Mouse (Mus musculus): ENCODE measurements around the gene Thg1l. TPM values are rescaled to one million over a fixed set of nuclear protein-coding genes. Genes with fewer than 3 reads are reported as not detected.

The Thg1l gene
- 8.4 and 9.1 TPM in 2 replicates for polyA plus RNA-seq (2015; fragmentation: Nextera tagmentation; extraction: Ambion mirVana)

DNA sequence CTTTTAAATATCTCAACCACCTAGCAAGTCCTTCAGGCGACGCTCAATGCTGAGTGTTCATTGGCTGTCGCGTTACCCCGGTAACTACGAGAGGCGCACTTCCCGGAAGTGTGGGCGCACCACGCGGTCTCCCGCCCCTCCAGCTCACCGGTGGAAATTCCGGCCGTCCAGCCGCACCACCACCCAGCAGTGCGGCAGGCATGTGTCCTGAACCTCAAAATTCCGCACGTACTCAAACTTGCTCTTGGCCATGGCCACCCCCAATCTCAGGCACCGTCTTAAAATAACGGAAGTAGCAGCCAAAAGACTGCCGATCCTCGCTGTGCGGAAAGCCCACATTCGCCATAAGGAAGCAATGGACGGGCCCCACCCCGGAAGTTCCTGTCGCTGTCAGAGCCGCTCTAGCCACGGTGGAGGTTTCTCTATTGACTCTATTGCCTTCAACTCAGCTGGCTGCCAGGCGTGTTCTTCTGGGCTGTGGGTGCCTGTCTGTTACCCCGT is at the start of gene Thg1l:
Thg1l (minus strand) TSS at position 368 of the 501 bp plus-strand sequence.

DNA sequence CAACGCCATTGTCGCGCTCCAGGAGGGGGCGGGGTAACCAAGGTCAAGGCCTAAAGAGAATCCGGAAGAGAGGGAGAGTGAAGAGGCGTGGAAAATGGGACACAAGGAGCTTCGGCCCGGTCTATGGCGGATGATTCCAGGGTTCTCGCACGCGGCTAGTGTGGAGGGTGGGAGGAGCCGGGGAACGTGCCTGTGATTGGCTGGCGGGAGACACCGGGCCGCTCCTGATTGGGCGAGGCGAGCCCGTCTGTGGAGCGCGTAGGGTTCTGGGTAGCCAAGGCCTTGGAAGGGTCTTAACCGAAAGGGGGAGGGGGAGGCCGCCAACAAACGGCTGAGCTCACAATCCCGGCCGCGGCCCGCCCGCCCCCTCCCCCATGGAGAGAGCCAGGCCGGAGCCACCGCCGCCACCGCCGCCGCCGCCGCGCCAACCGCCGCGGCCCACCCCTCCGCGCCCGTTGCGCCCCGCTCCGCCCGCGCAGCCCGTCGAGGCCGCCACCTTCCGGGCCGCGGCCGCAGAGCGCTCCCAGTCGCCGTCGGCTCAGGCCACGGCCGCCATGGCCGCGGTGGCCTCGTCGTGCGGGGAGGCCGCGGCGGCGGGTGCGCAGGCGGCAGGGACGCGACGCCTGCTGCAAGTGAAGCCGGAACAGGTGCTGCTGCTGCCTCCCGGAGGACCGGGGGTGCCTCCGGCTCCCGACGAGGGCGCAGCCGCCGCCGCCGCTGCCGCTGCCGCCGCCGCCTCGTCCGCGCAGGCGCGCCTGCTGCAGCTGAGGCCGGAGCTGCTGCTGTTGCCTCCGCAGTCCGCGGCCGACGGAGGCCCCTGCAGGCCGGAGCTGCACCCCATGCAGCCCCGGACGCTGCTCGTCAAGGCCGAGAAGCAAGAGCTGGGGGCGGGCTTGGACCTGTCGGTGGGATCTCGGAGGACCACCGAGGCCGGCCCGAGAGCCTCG is 24.9 kb upstream of the Thg1l start, which contains the start of gene Sox30:
Sox30 (plus strand) TSS at position 365 of the 947 bp plus-strand sequence.

DNA sequence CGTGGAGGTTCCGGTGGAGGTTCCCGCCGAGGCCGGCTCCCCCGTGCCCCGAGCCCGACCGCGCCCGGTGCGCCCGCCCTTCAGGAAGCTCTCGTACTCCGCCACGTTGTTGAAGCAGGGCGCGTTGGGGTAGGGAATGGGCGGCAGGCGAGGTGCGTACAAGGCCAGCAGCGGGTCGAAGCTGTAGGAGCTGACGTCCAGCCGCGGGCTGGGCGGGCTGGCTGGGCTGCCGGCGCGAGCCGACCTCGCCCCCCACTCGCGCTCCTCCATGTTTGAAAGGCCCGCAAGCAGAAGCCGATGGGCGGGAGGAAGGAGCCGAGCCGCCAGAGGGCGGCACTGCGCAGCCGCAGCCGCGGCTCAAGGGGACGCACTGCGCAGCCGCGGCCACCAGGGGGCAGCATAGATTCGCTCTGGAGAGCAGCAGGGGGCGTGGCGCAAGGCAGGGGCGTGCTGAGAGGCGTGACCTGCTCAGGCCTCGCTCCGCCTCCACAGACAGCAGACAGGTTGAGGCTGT is 10.6 kb downstream of the Thg1l start, which contains the start of gene Lsm11:
Lsm11 (minus strand) TSS at position 293 of the 514 bp plus-strand sequence.

Other genes with a start within 250 kb of the Thg1l start
- gene Clint1, start 103.4 kb downstream of the Thg1l start, polyA plus RNA-seq (2015; fragmentation: Nextera tagmentation; extraction: Ambion mirVana): 51.3 and 59.7 TPM in 2 replicates
- gene Lsm11, start 10.6 kb downstream of the Thg1l start, polyA plus RNA-seq (2015; fragmentation: Nextera tagmentation; extraction: Ambion mirVana): 3.9 and 4.9 TPM in 2 replicates
- 0.10 TPM in 1 of 2 replicates, not detected in the other for gene Sox30, start 24.8 kb upstream of the Thg1l start, polyA plus RNA-seq (2015; fragmentation: Nextera tagmentation; extraction: Ambion mirVana)
- 6.7 and 8.5 TPM in 2 replicates for gene Gm12166, start 96.8 kb upstream of the Thg1l start, polyA plus RNA-seq (2015; fragmentation: Nextera tagmentation; extraction: Ambion mirVana)
- gene Adam19, start 100.5 kb upstream of the Thg1l start, polyA plus RNA-seq (2015; fragmentation: Nextera tagmentation; extraction: Ambion mirVana): 6.3 and 8.3 TPM in 2 replicates
- gene Nipal4, start 211.0 kb upstream of the Thg1l start, polyA plus RNA-seq (2015; fragmentation: Nextera tagmentation; extraction: Ambion mirVana): 0.33 and 0.51 TPM in 2 replicates

Measured in spleen, postnatal 0 days (tissue).